Mouse (Mus musculus) embryonic facial prominence, embryonic 15.5 days (tissue): ENCODE data around the gene Denr. TPM values are rescaled to one million over a fixed set of nuclear protein-coding genes. Genes with fewer than 3 reads are reported as not detected.
A peak's percentile ranks its signal among the peaks of the same experiment; 100 is the strongest.

Experiments used
- ATAC-seq: fragments of 200-750 bp; cut with Nextera tagmentation; 2 replicates; pipeline ENCODE4 v1.8.0; 2017; ENCODE audit warnings: low read depth, moderate TSS enrichment; ENCODE audit not compliant: insufficient number of reproducible peaks, low FRiP score, low TSS enrichment
- H3K27ac ChIP-seq: fragments of 300-500 bp; sonication (generic); replicated peaks from 2 replicates; pipeline ENCODE4 v1.5.1; 2015; ENCODE audit warnings: mild to moderate bottlenecking, inconsistent platforms
- H3K27me3 ChIP-seq: fragments of 300-500 bp; sonication (generic); 2 replicates; pipeline ENCODE4 v1.6.1; 2015; ENCODE audit warnings: inconsistent platforms
- H3K36me3 ChIP-seq: fragments of 300-500 bp; sonication (generic); 2 replicates; pipeline ENCODE4 v1.6.1; 2015; ENCODE audit warnings: mild to moderate bottlenecking, inconsistent platforms
- H3K4me1 ChIP-seq: fragments of 300-500 bp; sonication (generic); 2 replicates; pipeline ENCODE4 v1.6.1; 2015; ENCODE audit warnings: inconsistent platforms
- H3K4me2 ChIP-seq: fragments of 300-500 bp; sonication (generic); replicated peaks from 2 replicates; pipeline ENCODE4 v1.6.1; 2015; ENCODE audit warnings: mild to moderate bottlenecking, inconsistent platforms
- H3K4me3 ChIP-seq: fragments of 300-500 bp; sonication (generic); replicated peaks from 2 replicates; pipeline ENCODE4 v1.5.1; 2015; ENCODE audit warnings: mild to moderate bottlenecking, inconsistent platforms
- H3K9ac ChIP-seq: fragments of 300-500 bp; sonication (generic); 2 replicates; pipeline ENCODE4 v1.6.1; 2015; ENCODE audit warnings: inconsistent platforms
- H3K9me3 ChIP-seq: fragments of 300-500 bp; sonication (generic); replicated peaks from 2 replicates; pipeline ENCODE4 v1.6.1; 2016; ENCODE audit warnings: inconsistent platforms
- WGBS: fragments of 180-500 bp; shearing (Covaris S2); methylation state at CpG from one replicate; pipeline ENCODE4 v1.1.7; 2015; 5-methylcytosine and 5-hydroxymethylcytosine counted together
- polyA plus RNA-seq: library from polyadenylated mRNA; unstranded; fragments of >200 nt; fragmentation: Nextera tagmentation; extraction: Ambion mirVana; gene quantifications from 2 replicates; pipeline ENCODE4 v1.2.1, GENCODE M21; 2015

The Denr gene
- polyA plus RNA-seq, 1 experiment from 2014 or later, result 128 TPM

GRCm38 (mm10) chr5:123907631-123907977, 629 bp downstream of the Denr start:
- H3K4me2 ChIP-seq, result peak overlapping the region; percentile 81
- peak overlapping the region; percentile 97 for H3K9ac ChIP-seq
- peak overlapping the region; percentile 88 for H3K27ac ChIP-seq
- H3K36me3 ChIP-seq, result peaks cover 40% of the 10 kb centered on the region
- peaks cover 21% of the 10 kb centered on the region for H3K4me1 ChIP-seq
- H3K4me3 ChIP-seq, result peak overlapping the region; percentile 92
- 4% methylated on average over 10 of the region's 10 CpGs for WGBS
- no peaks in the 10 kb centered on the region for H3K9me3 ChIP-seq
- H3K27me3 ChIP-seq, result no peaks in the 10 kb centered on the region
- ATAC-seq, result no peak

GRCm38 (mm10) chr5:123914852-123915251, 7.9 kb downstream of the Denr start:
- H3K27me3 ChIP-seq, result no peaks in the 10 kb centered on the region
- H3K36me3 ChIP-seq, result peaks cover 84% of the 10 kb centered on the region
- H3K27ac ChIP-seq, result no peak overlapping the region
- H3K9me3 ChIP-seq, result no peaks in the 10 kb centered on the region
- WGBS, result 76% methylated on average over 3 of the region's 3 CpGs
- no peak overlapping the region for H3K9ac ChIP-seq
- no peak overlapping the region for H3K4me3 ChIP-seq
- no peaks in the 10 kb centered on the region for H3K4me1 ChIP-seq
- no peak overlapping the region for H3K4me2 ChIP-seq
- no peak for ATAC-seq

DNA sequence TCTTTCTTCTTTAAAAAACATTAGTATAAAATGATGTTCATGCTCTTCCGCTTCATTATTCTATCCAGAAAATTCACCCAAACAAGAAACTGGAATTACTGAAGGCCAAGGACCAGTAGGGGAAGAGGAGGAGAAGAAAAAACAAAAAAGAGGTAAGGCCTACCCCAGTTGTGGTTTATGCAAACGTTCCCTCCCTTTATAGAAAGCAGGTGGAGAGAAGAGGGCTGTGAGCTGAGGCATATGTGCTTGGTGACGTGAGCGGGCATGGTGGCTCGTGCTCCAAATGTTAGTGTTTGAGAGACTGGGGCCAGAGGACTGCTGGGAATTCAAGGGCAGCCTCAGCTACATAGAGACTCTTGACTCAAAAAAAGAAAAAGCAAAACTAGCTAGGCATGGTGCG, 15.1 kb downstream of the Denr start:
- no peak overlapping the region for H3K27ac ChIP-seq
- H3K36me3 ChIP-seq, result peaks cover 94% of the 10 kb centered on the region
- no peaks in the 10 kb centered on the region for H3K27me3 ChIP-seq
- ATAC-seq, result no peak
- no peak overlapping the region for H3K9ac ChIP-seq
- H3K9me3 ChIP-seq, result no peaks in the 10 kb centered on the region
- WGBS, result 82% methylated on average over 6 of the region's 6 CpGs
- H3K4me3 ChIP-seq, result no peak overlapping the region
- no peaks in the 10 kb centered on the region for H3K4me1 ChIP-seq
- no peak overlapping the region for H3K4me2 ChIP-seq

DNA sequence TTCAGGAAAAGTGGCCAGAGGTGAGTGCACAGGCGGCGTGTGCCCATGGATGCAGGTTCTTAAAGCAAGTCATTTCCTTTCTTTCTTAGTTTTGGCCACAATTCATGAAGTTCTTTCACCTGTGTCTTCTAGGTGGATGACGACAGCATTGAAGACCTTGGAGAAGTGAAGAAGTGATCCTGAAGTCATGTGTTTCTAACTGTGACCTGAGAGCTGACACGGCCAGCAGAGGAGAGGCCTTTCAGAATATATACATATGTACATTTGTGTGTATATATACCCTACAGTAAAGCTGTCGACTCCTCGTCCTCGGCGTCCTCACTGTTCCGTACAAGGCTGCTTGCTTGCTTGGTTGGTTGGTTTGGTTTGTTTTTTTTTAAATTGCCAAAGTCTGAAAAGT, 20.1 kb downstream of the Denr start, which contains the start of gene Gm43518:
Gene Gm43518 (plus strand): TSS at position 301 of the 400 bp plus-strand sequence.
- Histone ChIP-seq H3K4me3 (no peak within 1 kb of the TSS), H3K36me3 (peaks cover 67% of the 10 kb centered on the region), H3K9ac (no peak within 1 kb of the TSS), H3K4me1 (peaks cover 10% of the 10 kb centered on the region; the same call in 1 of the 2 replicates), H3K4me2 (no peak within 1 kb of the TSS), H3K27ac (no peak within 1 kb of the TSS), H3K9me3 (no peaks in the 10 kb centered on the region), H3K27me3 (no peaks in the 10 kb centered on the region)
- ATAC-seq, result no peak
- 93% methylated on average over 9 of the region's 9 CpGs for WGBS

GRCm38 (mm10) chr5:123930508-123930989, 23.6 kb downstream of the Denr start, which contains the start of gene Ccdc62:
Ccdc62 (plus strand) TSS chr5:123930679.
- peak within 1 kb of the TSS; percentile 71 for H3K9ac ChIP-seq
- peak; percentile 97 for ATAC-seq
- H3K4me1 ChIP-seq, result peaks cover 10% of the 10 kb centered on the region; the same call in 1 of the 2 replicates
- no peaks in the 10 kb centered on the region for H3K9me3 ChIP-seq
- WGBS, result under 1% methylated on average over 56 of the region's 56 CpGs
- H3K4me2 ChIP-seq, result peak within 1 kb of the TSS; percentile 75
- H3K27ac ChIP-seq, result peak within 1 kb of the TSS; percentile 91
- no peaks in the 10 kb centered on the region for H3K27me3 ChIP-seq
- H3K4me3 ChIP-seq, result peak within 1 kb of the TSS; percentile 64
- H3K36me3 ChIP-seq, result peaks cover 33% of the 10 kb centered on the region

- no peak for ATAC-seq
- peak overlapping the region; percentile 91; the same call in 1 of the 2 replicates for H3K27ac ChIP-seq
- H3K36me3 ChIP-seq, result peaks cover 27% of the 10 kb centered on the region
These were observed 24.2 kb downstream of the Denr start for GRCm38 (mm10) chr5:123931131-123931530.

DNA sequence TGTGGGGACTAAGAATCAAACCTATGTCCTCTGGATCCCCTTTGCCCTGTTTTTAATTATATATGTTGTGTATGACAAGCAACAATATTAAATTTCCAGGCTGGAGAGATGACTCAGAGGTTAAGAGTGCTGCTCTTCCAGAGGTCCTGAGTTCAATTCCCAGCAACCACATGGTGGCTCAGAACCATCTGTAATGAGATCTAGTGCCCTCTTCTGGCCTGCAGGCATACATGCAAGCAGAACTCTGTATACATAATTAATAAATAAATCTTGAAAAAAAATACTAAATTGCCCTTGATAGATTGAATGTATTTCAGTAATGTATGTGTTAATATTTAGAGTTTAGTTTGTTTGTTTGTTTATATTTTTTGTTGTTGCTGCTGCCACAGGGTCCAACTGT, 26.0 kb downstream of the Denr start:
- no peaks in the 10 kb centered on the region for H3K9me3 ChIP-seq
- H3K4me1 ChIP-seq, result peaks cover 10% of the 10 kb centered on the region; the same call in 1 of the 2 replicates
- ATAC-seq, result no peak
- H3K36me3 ChIP-seq, result peaks cover 10% of the 10 kb centered on the region
- H3K27ac ChIP-seq, result no peak overlapping the region
- no peak overlapping the region for H3K4me3 ChIP-seq
- H3K27me3 ChIP-seq, result no peaks in the 10 kb centered on the region
- H3K4me2 ChIP-seq, result no peak overlapping the region
- no peak overlapping the region for H3K9ac ChIP-seq

More at GRCm38 (mm10) chr5:123931131-123931530, 24.2 kb downstream of the Denr start:
- Histone ChIP-seq H3K4me2 (peak overlapping the region; percentile 75), H3K9ac (peak overlapping the region; percentile 71), H3K4me1 (peaks cover 10% of the 10 kb centered on the region; the same call in 1 of the 2 replicates), H3K9me3 (no peaks in the 10 kb centered on the region), H3K27me3 (no peaks in the 10 kb centered on the region), H3K4me3 (peak overlapping the region; percentile 64)
- WGBS, result 45% methylated on average over 13 of the region's 13 CpGs

- Histone ChIP-seq H3K4me1 (peaks cover 10% of the 10 kb centered on the region; the same call in 1 of the 2 replicates), H3K36me3 (peaks cover 4% of the 10 kb centered on the region; the same call in 1 of the 2 replicates), H3K27ac (no peak overlapping the region), H3K9ac (no peak overlapping the region), H3K9me3 (no peaks in the 10 kb centered on the region), H3K4me2 (0 out of 2 replicates have a peak overlapping the region, but pooled peaks have one; percentile 19), H3K27me3 (no peaks in the 10 kb centered on the region), H3K4me3 (no peak overlapping the region)
- no peak for ATAC-seq
- WGBS, result 61% methylated on average over 12 of the region's 12 CpGs
These were observed 26.6 kb downstream of the Denr start for GRCm38 (mm10) chr5:123933556-123933955.

DNA sequence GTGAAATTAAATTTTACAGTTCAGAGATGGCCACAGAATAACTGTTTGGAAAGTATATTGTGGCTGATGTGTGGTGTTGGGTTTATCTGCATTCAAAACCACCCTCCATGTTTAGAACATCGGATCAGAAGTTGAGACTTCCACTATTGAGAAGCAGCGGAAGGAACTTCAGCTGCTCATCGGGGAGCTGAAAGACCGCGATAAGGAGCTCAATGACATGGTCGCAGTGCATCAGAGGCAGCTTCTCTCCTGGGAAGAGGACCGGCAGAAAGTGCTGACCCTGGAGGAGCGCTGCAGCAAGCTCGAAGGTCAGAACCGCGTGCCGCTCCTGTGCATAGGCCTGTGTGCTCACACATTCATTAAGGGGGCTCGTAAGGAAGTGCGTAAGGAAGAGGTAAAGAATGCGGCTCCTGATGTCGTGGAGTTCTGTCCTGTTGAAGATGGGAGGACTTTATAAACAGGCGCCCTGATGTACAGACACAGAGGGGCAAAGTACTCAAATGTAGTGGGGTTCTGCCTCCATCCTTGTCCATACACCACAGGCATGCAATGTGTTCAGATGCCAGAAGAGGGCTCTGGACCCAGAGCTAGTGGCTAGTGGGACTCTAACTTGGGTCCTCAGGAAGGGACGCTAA, 27.1 kb downstream of the Denr start:
- H3K4me1 ChIP-seq, result peaks cover 10% of the 10 kb centered on the region; the same call in 1 of the 2 replicates
- no peak for ATAC-seq
- H3K36me3 ChIP-seq, result peaks cover under 1% of the 10 kb centered on the region; the same call in 1 of the 2 replicates
- no peaks in the 10 kb centered on the region for H3K9me3 ChIP-seq
- no peak overlapping the region for H3K27ac ChIP-seq
- 0 out of 2 replicates have a peak overlapping the region, but pooled peaks have one; percentile 19 for H3K4me2 ChIP-seq
- H3K4me3 ChIP-seq, result no peak overlapping the region
- WGBS, result 42% methylated on average over 18 of the region's 18 CpGs
- H3K9ac ChIP-seq, result no peak overlapping the region
- H3K27me3 ChIP-seq, result no peaks in the 10 kb centered on the region

DNA sequence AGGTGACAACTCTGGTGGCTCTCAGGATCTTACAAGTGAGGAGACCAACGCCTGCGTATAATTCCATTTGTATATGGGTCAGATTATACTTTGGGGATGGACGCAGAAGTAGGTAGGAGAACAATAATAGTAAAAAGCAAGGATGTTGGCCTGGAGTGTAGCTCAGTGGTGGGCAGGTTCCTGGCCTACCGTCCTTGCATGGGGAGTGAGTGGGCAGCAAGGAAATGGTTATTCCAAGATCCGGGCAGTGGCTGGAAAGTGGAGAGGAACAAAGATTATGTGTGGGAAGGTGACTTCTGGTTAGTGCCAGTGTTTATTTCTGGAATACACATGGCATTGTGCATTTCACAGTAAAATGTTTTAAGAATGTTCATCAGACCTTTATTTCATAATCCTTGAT, 29.0 kb downstream of the Denr start:
- no peak overlapping the region for H3K4me3 ChIP-seq
- ATAC-seq, result no peak

DNA sequence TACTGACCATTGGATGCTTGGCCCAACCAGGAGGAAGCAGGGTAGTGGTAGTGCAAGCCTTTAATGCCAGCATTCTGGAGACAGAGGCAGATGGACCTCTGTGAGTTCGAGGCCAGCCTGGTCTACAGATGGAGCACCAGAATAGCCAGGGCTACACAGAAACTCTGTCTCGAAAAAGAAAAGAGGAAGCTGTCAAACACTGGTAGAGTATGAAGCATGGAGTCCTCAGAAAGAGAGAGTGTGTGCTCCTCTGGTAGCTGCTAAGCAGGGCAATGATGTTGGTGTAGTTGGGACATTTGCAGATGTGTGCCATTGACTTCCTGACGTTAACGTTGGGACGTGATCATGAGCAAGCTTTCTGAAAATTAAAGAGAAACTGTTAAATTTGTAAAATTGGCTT, 31.5 kb downstream of the Denr start:
- WGBS, result 73% methylated on average over 5 of the region's 5 CpGs

More for the DNA sequence above, 29.0 kb downstream of the Denr start:
- Histone ChIP-seq H3K4me2 (no peak overlapping the region), H3K27me3 (no peaks in the 10 kb centered on the region), H3K36me3 (no peaks in the 10 kb centered on the region), H3K9me3 (no peaks in the 10 kb centered on the region), H3K4me1 (peaks cover 7% of the 10 kb centered on the region; the same call in 1 of the 2 replicates), H3K27ac (no peak overlapping the region), H3K9ac (no peak overlapping the region)
- WGBS, result 88% methylated on average over 5 of the region's 5 CpGs

More for the DNA sequence above, 31.5 kb downstream of the Denr start:
- H3K4me3 ChIP-seq, result no peak overlapping the region
- H3K4me2 ChIP-seq, result no peak overlapping the region
- H3K4me1 ChIP-seq, result no peaks in the 10 kb centered on the region
- H3K9me3 ChIP-seq, result no peaks in the 10 kb centered on the region
- H3K36me3 ChIP-seq, result no peaks in the 10 kb centered on the region
- no peak overlapping the region for H3K27ac ChIP-seq
- no peak for ATAC-seq
- no peak overlapping the region for H3K9ac ChIP-seq
- no peaks in the 10 kb centered on the region for H3K27me3 ChIP-seq
